Mouse (Mus musculus) midbrain, postnatal 0 days (tissue): Measurements from ENCODE around the gene Shisa6. TPM values are rescaled to one million over a fixed set of nuclear protein-coding genes. Genes with fewer than 3 reads are reported as not detected.
A peak's percentile ranks its signal among the peaks of the same experiment; 100 is the strongest.

Experiments
- ATAC-seq: fragments of 200-750 bp; cut with Nextera tagmentation; 2 replicates; pipeline ENCODE4 v1.8.0; 2017; ENCODE audit warnings: moderate number of reproducible peaks, mild to moderate bottlenecking, moderate TSS enrichment, moderate library complexity; ENCODE audit not compliant: low FRiP score
- DNase-seq: peaks from one replicate; pipeline ENCODE4 v3.0.0-alpha.2; 2015; ENCODE audit warnings: low spot score
- H3K27ac ChIP-seq: fragments of 300-500 bp; sonication (generic); 2 replicates; pipeline ENCODE4 v1.5.1; 2014; ENCODE audit warnings: low read depth, mild to moderate bottlenecking, low read length, mixed read lengths
- H3K27me3 ChIP-seq: fragments of 300-500 bp; sonication (generic); 2 replicates; pipeline ENCODE4 v1.6.1; 2014; ENCODE audit warnings: low read length, control low read depth, mixed read lengths; ENCODE audit not compliant: insufficient read depth
- H3K36me3 ChIP-seq: fragments of 300-500 bp; sonication (generic); 2 replicates; pipeline ENCODE4 v1.6.1; 2014; ENCODE audit warnings: low read length, control low read depth, mixed read lengths; ENCODE audit not compliant: insufficient read depth
- H3K4me1 ChIP-seq: fragments of 300-500 bp; sonication (generic); 2 replicates; pipeline ENCODE4 v1.6.1; 2014; ENCODE audit warnings: mild to moderate bottlenecking, control low read depth, antibody characterized with exemption, low read length, mixed read lengths; ENCODE audit not compliant: insufficient read depth
- H3K4me2 ChIP-seq: fragments of 300-500 bp; sonication (generic); 2 replicates; pipeline ENCODE4 v1.6.1; 2014; ENCODE audit warnings: low read depth, mild to moderate bottlenecking, low read length, mixed read lengths; ENCODE audit not compliant: poor library complexity, severe bottlenecking
- H3K4me3 ChIP-seq: fragments of 300-500 bp; sonication (generic); 2 replicates; pipeline ENCODE4 v1.5.1; 2014; ENCODE audit warnings: low read depth, mild to moderate bottlenecking, low read length, moderate library complexity
- H3K9ac ChIP-seq: fragments of 300-500 bp; sonication (generic); replicated peaks from 2 replicates; pipeline ENCODE4 v1.6.1; 2014; ENCODE audit warnings: mild to moderate bottlenecking, low read length, moderate library complexity, mixed read lengths; ENCODE audit not compliant: poor library complexity, severe bottlenecking
- H3K9me3 ChIP-seq: fragments of 300-500 bp; sonication (generic); 2 replicates; pipeline ENCODE4 v1.6.1; 2016; ENCODE audit warnings: low read length, control low read depth
- CTCF ChIP-seq: IDR thresholded peaks from 2 replicates; pipeline ENCODE4 v1.5.1; 2016; ENCODE audit warnings: antibody characterized with exemption, mild to moderate bottlenecking
- whole genome bisulfite sequencing: fragments of 180-500 bp; shearing (Covaris S2); extraction: QIAGEN DNeasy Blood & Tissue Kit; methylation state at CpG from one replicate; pipeline ENCODE4 v1.1.7; 2014; 5-methylcytosine and 5-hydroxymethylcytosine counted together
- polyA plus RNA-seq: library from polyadenylated mRNA; unstranded; fragments of >200 nt; fragmentation: Nextera tagmentation; extraction: Ambion mirVana; gene quantifications from 2 replicates; pipeline ENCODE4 v1.2.1, GENCODE M21; 2015
- total RNA-seq: library from RNA; depleted of rRNA; stranded (reverse); fragments of >200 nt; gene quantifications from 2 replicates; pipeline ENCODE4 v1.2.3, GENCODE M21; 2014

The Shisa6 gene
- total and polyA plus RNA-seq, 2 experiments from 2014 or later, result 2.1 to 8.0 TPM

DNA sequence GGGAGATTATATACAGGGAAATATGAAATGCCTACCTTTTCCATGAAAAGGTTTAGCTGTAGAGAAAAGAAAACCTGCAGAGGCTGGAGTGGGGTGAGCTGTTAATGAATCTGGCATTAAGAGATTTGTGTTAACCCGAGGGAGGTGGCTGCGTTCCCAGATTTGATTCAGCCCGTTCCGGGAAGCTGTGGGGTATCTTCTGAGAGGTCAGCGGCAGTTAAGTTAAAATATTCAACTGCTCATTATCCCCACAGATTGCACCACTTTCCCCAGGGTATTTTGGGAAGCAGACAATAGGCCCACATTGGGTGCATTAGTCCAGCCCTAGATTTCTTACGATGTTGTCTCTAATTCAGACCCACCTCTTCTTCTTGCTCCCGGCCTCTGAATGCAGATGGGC is 213.0 kb downstream of the Shisa6 start:
- Histone ChIP-seq H3K9me3 (no peaks in the 10 kb centered on the region), H3K4me3 (no peak overlapping the region), H3K4me2 (no peak overlapping the region), H3K36me3 (no peaks in the 10 kb centered on the region), H3K27ac (no peak overlapping the region), H3K4me1 (no peaks in the 10 kb centered on the region), H3K9ac (no peak overlapping the region), H3K27me3 (no peaks in the 10 kb centered on the region)
- WGBS, result 31% methylated on average over 7 of the region's 7 CpGs
- no peak for TF ChIP-seq CTCF
- DNase-seq (peak; percentile 33), ATAC-seq (no peak)

DNA sequence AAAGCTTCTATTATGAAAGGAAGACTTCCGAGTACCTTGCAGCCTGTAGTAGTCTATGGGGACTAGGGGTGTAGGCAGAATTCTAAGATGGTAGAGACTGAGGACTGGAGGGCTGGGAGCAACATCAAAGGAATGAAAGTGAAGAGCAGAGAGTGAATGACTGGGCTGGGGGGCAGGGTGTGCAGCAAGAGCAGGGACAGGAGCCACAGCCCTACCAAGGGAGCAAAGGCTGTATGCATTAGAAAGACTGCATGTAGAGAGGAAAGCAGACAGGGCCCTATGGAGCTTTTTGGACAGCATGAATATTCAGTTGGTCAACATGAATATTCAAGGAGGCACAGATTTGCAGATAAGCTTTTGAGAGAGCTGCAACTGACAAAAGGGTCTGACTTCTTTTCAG is 221.4 kb downstream of the Shisa6 start:
- H3K27me3 ChIP-seq, result no peaks in the 10 kb centered on the region
- H3K9me3 ChIP-seq, result no peaks in the 10 kb centered on the region
- no peak overlapping the region for H3K27ac ChIP-seq
- no peak overlapping the region for H3K9ac ChIP-seq
- no peaks in the 10 kb centered on the region for H3K4me1 ChIP-seq
- H3K4me2 ChIP-seq, result no peak overlapping the region
- DNase-seq (no peak), ATAC-seq (no peak)
- no peak overlapping the region for H3K4me3 ChIP-seq
- H3K36me3 ChIP-seq, result no peaks in the 10 kb centered on the region
- TF ChIP-seq CTCF, result no peak
- 36% methylated on average over 1 of the region's 1 CpGs for WGBS

DNA sequence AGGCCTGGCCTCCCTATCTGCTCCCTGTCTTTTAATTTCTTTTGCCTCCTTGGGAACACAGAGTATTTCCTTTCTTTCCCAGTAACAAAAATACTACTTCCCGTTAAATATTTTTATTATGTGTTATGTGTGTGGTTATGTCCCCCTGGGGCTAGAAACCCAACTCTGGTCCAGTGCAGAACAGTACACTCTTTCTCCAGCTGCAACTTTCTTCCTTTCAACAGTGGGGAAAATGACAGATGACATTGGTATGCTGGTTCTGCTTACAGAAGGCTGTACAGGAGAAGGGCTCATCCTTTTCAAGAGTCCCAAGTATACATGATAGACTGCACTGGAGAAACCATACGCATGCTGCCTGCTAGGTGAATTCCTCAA is 251.1 kb downstream of the Shisa6 start:
- 92% methylated on average over 2 of the region's 2 CpGs for WGBS
- no peak overlapping the region for H3K9ac ChIP-seq
- TF ChIP-seq CTCF, result no peak
- H3K4me1 ChIP-seq, result no peaks in the 10 kb centered on the region
- H3K27me3 ChIP-seq, result no peaks in the 10 kb centered on the region
- H3K4me3 ChIP-seq, result no peak overlapping the region
- H3K9me3 ChIP-seq, result no peaks in the 10 kb centered on the region
- no peak overlapping the region for H3K4me2 ChIP-seq
- no peaks in the 10 kb centered on the region for H3K36me3 ChIP-seq
- H3K27ac ChIP-seq, result no peak overlapping the region
- DNase-seq (no peak), ATAC-seq (no peak)

DNA sequence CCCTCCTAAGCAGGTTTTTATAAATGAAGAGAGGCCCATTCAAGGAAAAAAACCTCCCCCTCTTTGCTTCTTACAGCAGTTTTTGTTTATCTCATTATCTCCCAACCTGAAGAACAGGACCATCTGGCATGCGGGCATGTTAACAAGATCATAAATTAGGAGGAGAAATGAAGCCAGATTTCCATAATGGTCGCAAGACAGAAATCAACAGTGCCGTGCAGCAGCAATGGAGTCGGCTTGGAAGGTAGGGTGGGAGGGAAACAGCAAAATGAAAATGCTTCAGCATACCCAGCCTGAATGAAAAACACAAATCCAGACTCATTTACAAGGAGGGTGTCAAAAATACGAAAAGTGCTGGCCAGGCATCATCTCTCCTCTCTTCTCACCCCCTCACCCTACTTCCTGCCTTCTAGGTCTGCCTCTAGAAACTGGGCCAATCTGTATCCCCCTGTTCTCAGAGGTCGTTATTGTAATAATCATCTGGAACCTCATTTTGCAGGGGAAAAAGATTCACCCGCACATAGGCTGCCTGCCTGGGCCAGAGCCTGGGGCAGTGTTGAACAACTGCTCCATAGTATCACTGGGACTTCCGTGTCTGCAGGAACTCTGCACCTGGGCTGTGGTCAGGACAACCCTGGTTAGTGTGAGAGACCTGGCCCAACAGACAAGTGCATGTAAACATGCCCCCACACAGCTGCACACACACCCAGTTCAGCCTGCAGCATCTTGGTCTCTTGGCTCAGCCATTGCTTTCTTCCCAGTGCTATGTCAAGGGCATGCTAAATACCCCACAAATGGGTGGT is 251.7 kb downstream of the Shisa6 start:
- ATAC-seq, result no peak
- H3K36me3 ChIP-seq, result no peaks in the 10 kb centered on the region
- no peak for TF ChIP-seq CTCF
- WGBS, result 65% methylated on average over 8 of the region's 8 CpGs
- H3K4me3 ChIP-seq, result no peak overlapping the region
- no peaks in the 10 kb centered on the region for H3K4me1 ChIP-seq
- no peaks in the 10 kb centered on the region for H3K9me3 ChIP-seq
- no peaks in the 10 kb centered on the region for H3K27me3 ChIP-seq
- H3K4me2 ChIP-seq, result no peak overlapping the region
- DNase-seq, result peak; percentile 45
- H3K9ac ChIP-seq, result no peak overlapping the region
- H3K27ac ChIP-seq, result no peak overlapping the region; the same call in 1 of the 2 replicates

DNA sequence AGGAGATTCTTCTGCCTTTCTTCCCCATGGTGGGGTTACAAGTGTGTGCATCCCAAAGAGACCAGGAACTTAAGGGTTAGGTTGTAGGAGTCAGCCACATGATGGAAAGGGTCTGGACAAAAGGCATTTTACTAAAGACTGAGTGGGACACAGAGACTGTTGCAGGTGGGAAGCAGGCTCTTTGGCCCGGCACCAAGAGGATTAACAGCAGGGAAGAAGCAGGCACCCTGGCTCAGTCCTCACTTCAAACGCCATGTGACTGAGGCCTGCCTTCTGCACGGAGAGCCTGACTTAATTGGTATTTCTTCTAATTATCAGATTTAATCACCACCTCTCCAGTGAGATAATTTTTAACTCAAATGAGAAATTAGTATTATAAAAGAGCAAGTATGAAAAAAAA is 258.7 kb downstream of the Shisa6 start:
- Histone ChIP-seq H3K9me3 (no peaks in the 10 kb centered on the region), H3K27me3 (no peaks in the 10 kb centered on the region), H3K4me1 (no peaks in the 10 kb centered on the region), H3K36me3 (no peaks in the 10 kb centered on the region), H3K4me3 (no peak overlapping the region), H3K9ac (no peak overlapping the region), H3K27ac (no peak overlapping the region), H3K4me2 (no peak overlapping the region)
- peak; percentile 19 for DNase-seq
- no peak for ATAC-seq
- no peak for TF ChIP-seq CTCF
- 14% methylated on average over 3 of the region's 3 CpGs for WGBS

DNA sequence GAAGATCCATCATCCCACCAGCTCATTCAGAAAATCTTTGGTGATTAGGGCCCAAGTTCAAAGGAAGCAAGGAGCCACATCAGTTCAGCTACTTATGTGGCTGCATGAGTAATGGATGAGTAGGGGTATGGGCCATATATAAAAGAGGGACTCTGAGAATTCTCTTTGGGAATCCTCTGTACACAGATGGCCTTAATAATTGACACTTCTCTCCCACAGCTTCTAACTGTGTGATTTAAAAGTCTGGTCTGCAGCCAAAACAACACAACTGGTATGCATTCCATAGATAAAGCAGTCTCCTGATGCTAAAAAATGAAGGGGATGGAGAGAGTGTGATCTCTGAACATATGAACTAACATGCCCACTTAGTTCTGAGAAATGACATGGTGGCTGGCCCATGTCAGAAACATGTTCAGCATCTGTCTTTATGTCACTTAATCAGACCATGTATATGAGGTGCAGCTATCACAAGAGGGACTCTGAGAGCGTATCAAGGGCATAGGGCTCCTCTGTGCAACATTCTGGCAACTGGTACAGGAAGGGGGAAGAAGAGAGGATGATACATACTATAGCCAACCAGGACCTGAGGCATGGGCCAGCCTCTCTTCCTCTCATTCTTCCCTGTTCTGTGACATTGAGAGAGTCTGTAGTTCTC is 260.3 kb downstream of the Shisa6 start:
- 65% methylated on average over 1 of the region's 1 CpGs for WGBS
- Histone ChIP-seq H3K4me3 (no peak overlapping the region), H3K9ac (no peak overlapping the region), H3K36me3 (no peaks in the 10 kb centered on the region), H3K27me3 (no peaks in the 10 kb centered on the region), H3K9me3 (no peaks in the 10 kb centered on the region), H3K4me2 (no peak overlapping the region), H3K27ac (no peak overlapping the region), H3K4me1 (no peaks in the 10 kb centered on the region)
- no peak for ATAC-seq
- no peak for TF ChIP-seq CTCF
- DNase-seq, result no peak
